Mouse (Mus musculus) forebrain, embryonic 13.5 days (tissue): ENCODE measurements around the gene Cldn5. TPM values are rescaled to one million over a fixed set of nuclear protein-coding genes. Genes with fewer than 3 reads are reported as not detected.

Source experiments
- ATAC-seq: fragments of 200-750 bp; cut with Nextera tagmentation; 2 replicates; pipeline ENCODE4 v1.8.0; 2017
- H3K27ac ChIP-seq: fragments of 300-500 bp; sonication (generic); 2 replicates; pipeline ENCODE4 v1.5.1; 2015; ENCODE audit warnings: inconsistent platforms, mild to moderate bottlenecking, moderate library complexity
- H3K27me3 ChIP-seq: fragments of 300-500 bp; sonication (generic); 2 replicates; pipeline ENCODE4 v1.6.1; 2015; ENCODE audit warnings: mild to moderate bottlenecking, inconsistent platforms
- H3K36me3 ChIP-seq: fragments of 300-500 bp; sonication (generic); 2 replicates; pipeline ENCODE4 v1.6.1; 2015; ENCODE audit warnings: mild to moderate bottlenecking, inconsistent platforms; ENCODE audit not compliant: poor library complexity, severe bottlenecking
- H3K4me1 ChIP-seq: fragments of 300-500 bp; sonication (generic); 2 replicates; pipeline ENCODE4 v1.6.1; 2015; ENCODE audit warnings: inconsistent platforms
- H3K4me2 ChIP-seq: fragments of 300-500 bp; sonication (generic); 2 replicates; pipeline ENCODE4 v1.6.1; 2015; ENCODE audit warnings: inconsistent platforms, mild to moderate bottlenecking, moderate library complexity
- H3K4me3 ChIP-seq: fragments of 300-500 bp; sonication (generic); 2 replicates; pipeline ENCODE4 v1.5.1; 2015; ENCODE audit warnings: mild to moderate bottlenecking, inconsistent platforms
- H3K9ac ChIP-seq: fragments of 300-500 bp; sonication (generic); 2 replicates; pipeline ENCODE4 v1.6.1; 2015; ENCODE audit warnings: mild to moderate bottlenecking, inconsistent platforms
- H3K9me3 ChIP-seq: fragments of 300-500 bp; sonication (generic); replicated peaks from 2 replicates; pipeline ENCODE4 v1.6.1; 2016; ENCODE audit warnings: inconsistent platforms
- WGBS: fragments of 180-500 bp; shearing (Covaris S2); methylation state at CpG from one replicate; pipeline ENCODE4 v1.1.7; 2015; 5-methylcytosine and 5-hydroxymethylcytosine counted together
- polyA plus RNA-seq: library from polyadenylated mRNA; unstranded; fragments of >200 nt; fragmentation: Nextera tagmentation; extraction: Ambion mirVana; gene quantifications from 2 replicates; pipeline ENCODE4 v1.2.1, GENCODE M21; 2015

Cldn5 gene
- polyA plus RNA-seq = 44.6 and 53.2 TPM in 2 replicates

GRCm38 (mm10) chr16:18776556-18777100, at the start of gene Cldn5:
Gene Cldn5 (plus strand): TSS chr16:18776847.
- Histone ChIP-seq H3K4me1 (peaks cover 10% of the 10 kb centered on the region), H3K4me3 (peak within 1 kb of the TSS; percentile 39), H3K27me3 (peaks cover 55% of the 10 kb centered on the region), H3K4me2 (peak within 1 kb of the TSS; percentile 64), H3K9me3 (no peaks in the 10 kb centered on the region), H3K36me3 (peaks cover 19% of the 10 kb centered on the region), H3K27ac (no peak within 1 kb of the TSS), H3K9ac (peak within 1 kb of the TSS; percentile 57; the same call in 1 of the 2 replicates)
- whole genome bisulfite sequencing = 4% methylated on average over 19 of the region's 19 CpGs
- peak; percentile 63; the same call in 1 of the 2 replicates for ATAC-seq

- Histone ChIP-seq H3K9ac (no peak overlapping the region), H3K27ac (no peak overlapping the region), H3K36me3 (no peaks in the 10 kb centered on the region), H3K4me1 (no peaks in the 10 kb centered on the region), H3K9me3 (no peaks in the 10 kb centered on the region), H3K4me3 (no peak overlapping the region), H3K4me2 (no peak overlapping the region), H3K27me3 (no peaks in the 10 kb centered on the region)
- no peak for ATAC-seq
- WGBS = 77% methylated on average over 10 of the region's 10 CpGs
These were observed 48.8 kb upstream of the Cldn5 start for GRCm38 (mm10) chr16:18727536-18728499.

GRCm38 (mm10) chr16:18729185-18729584, 47.5 kb upstream of the Cldn5 start:
- H3K9me3 ChIP-seq = no peaks in the 10 kb centered on the region
- H3K36me3 ChIP-seq = no peaks in the 10 kb centered on the region
- no peak for ATAC-seq

GRCm38 (mm10) chr16:18730640-18731039, 46.0 kb upstream of the Cldn5 start:
- H3K4me3 ChIP-seq = no peak overlapping the region
- no peak overlapping the region for H3K4me2 ChIP-seq
- no peak for ATAC-seq
- H3K27me3 ChIP-seq = no peaks in the 10 kb centered on the region
- H3K9ac ChIP-seq = no peak overlapping the region
- H3K4me1 ChIP-seq = no peaks in the 10 kb centered on the region
- H3K36me3 ChIP-seq = no peaks in the 10 kb centered on the region
- H3K27ac ChIP-seq = no peak overlapping the region
- no peaks in the 10 kb centered on the region for H3K9me3 ChIP-seq
- WGBS = 71% methylated on average over 3 of the region's 3 CpGs

More at GRCm38 (mm10) chr16:18729185-18729584, 47.5 kb upstream of the Cldn5 start:
- Histone ChIP-seq H3K4me3 (no peak overlapping the region), H3K4me1 (no peaks in the 10 kb centered on the region), H3K4me2 (no peak overlapping the region), H3K27ac (no peak overlapping the region), H3K27me3 (no peaks in the 10 kb centered on the region), H3K9ac (no peak overlapping the region)
- 71% methylated on average over 5 of the region's 5 CpGs for WGBS

- no peaks in the 10 kb centered on the region for H3K4me1 ChIP-seq
- ATAC-seq = no peak
- no peak overlapping the region for H3K27ac ChIP-seq
- no peaks in the 10 kb centered on the region for H3K36me3 ChIP-seq
- no peaks in the 10 kb centered on the region for H3K27me3 ChIP-seq
- 70% methylated on average over 20 of the region's 20 CpGs for WGBS
- H3K9ac ChIP-seq = no peak overlapping the region
- no peak overlapping the region for H3K4me2 ChIP-seq
- H3K9me3 ChIP-seq = no peaks in the 10 kb centered on the region
- no peak overlapping the region for H3K4me3 ChIP-seq
These were observed 43.3 kb upstream of the Cldn5 start for GRCm38 (mm10) chr16:18733100-18733956.

- H3K27me3 ChIP-seq = no peaks in the 10 kb centered on the region
- no peak for ATAC-seq
- H3K9ac ChIP-seq = no peak overlapping the region
- H3K27ac ChIP-seq = no peak overlapping the region
- H3K4me2 ChIP-seq = no peak overlapping the region
- H3K9me3 ChIP-seq = no peaks in the 10 kb centered on the region
- H3K4me1 ChIP-seq = no peaks in the 10 kb centered on the region
- no peak overlapping the region for H3K4me3 ChIP-seq
- H3K36me3 ChIP-seq = no peaks in the 10 kb centered on the region
These were observed 38.3 kb upstream of the Cldn5 start for GRCm38 (mm10) chr16:18738303-18738702.

- H3K9me3 ChIP-seq = no peaks in the 10 kb centered on the region
- WGBS = 86% methylated on average over 20 of the region's 20 CpGs
- no peak overlapping the region for H3K27ac ChIP-seq
- H3K4me3 ChIP-seq = no peak overlapping the region
- H3K27me3 ChIP-seq = no peaks in the 10 kb centered on the region
- no peak overlapping the region for H3K4me2 ChIP-seq
- no peak overlapping the region for H3K9ac ChIP-seq
- ATAC-seq = no peak
- H3K36me3 ChIP-seq = no peaks in the 10 kb centered on the region
- H3K4me1 ChIP-seq = no peaks in the 10 kb centered on the region
These were observed 30.2 kb upstream of the Cldn5 start for GRCm38 (mm10) chr16:18746268-18747122.

- Histone ChIP-seq H3K27ac (no peak overlapping the region), H3K36me3 (no peaks in the 10 kb centered on the region), H3K27me3 (no peaks in the 10 kb centered on the region), H3K9me3 (no peaks in the 10 kb centered on the region), H3K4me1 (no peaks in the 10 kb centered on the region), H3K4me2 (no peak overlapping the region), H3K9ac (no peak overlapping the region), H3K4me3 (no peak overlapping the region)
- no peak for ATAC-seq
- 84% methylated on average over 11 of the region's 11 CpGs for WGBS
These were observed 25.5 kb upstream of the Cldn5 start for GRCm38 (mm10) chr16:18751101-18751500.

GRCm38 (mm10) chr16:18751885-18752499, 24.7 kb upstream of the Cldn5 start:
- Histone ChIP-seq H3K9ac (no peak overlapping the region), H3K36me3 (no peaks in the 10 kb centered on the region), H3K27me3 (no peaks in the 10 kb centered on the region), H3K4me2 (no peak overlapping the region), H3K4me3 (no peak overlapping the region), H3K9me3 (no peaks in the 10 kb centered on the region), H3K27ac (no peak overlapping the region), H3K4me1 (no peaks in the 10 kb centered on the region)
- no peak for ATAC-seq
- 79% methylated on average over 10 of the region's 10 CpGs for WGBS

- no peak for ATAC-seq
- WGBS = 92% methylated on average over 4 of the region's 4 CpGs
- no peaks in the 10 kb centered on the region for H3K9me3 ChIP-seq
- H3K27me3 ChIP-seq = no peaks in the 10 kb centered on the region
- H3K4me3 ChIP-seq = no peak overlapping the region
- H3K9ac ChIP-seq = no peak overlapping the region
- H3K36me3 ChIP-seq = no peaks in the 10 kb centered on the region
- no peak overlapping the region for H3K27ac ChIP-seq
- no peaks in the 10 kb centered on the region for H3K4me1 ChIP-seq
- no peak overlapping the region for H3K4me2 ChIP-seq
These were observed 14.9 kb upstream of the Cldn5 start for GRCm38 (mm10) chr16:18761734-18762133.

- 80% methylated on average over 3 of the region's 3 CpGs for WGBS
- Histone ChIP-seq H3K9ac (no peak overlapping the region), H3K27me3 (no peaks in the 10 kb centered on the region), H3K27ac (no peak overlapping the region), H3K36me3 (no peaks in the 10 kb centered on the region), H3K9me3 (no peaks in the 10 kb centered on the region), H3K4me3 (no peak overlapping the region), H3K4me2 (no peak overlapping the region), H3K4me1 (no peaks in the 10 kb centered on the region)
- no peak for ATAC-seq
These were observed 13.7 kb upstream of the Cldn5 start for GRCm38 (mm10) chr16:18762960-18763359.
